Mouse (Mus musculus): ENCODE measurements at regions not wholly inside any gene's neighbourhood (a gene's known extent, or its start where the extent isn't known, plus 50 kb on each side); places are given as distances from the start of the nearest gene placed in this dataset.

DNA sequence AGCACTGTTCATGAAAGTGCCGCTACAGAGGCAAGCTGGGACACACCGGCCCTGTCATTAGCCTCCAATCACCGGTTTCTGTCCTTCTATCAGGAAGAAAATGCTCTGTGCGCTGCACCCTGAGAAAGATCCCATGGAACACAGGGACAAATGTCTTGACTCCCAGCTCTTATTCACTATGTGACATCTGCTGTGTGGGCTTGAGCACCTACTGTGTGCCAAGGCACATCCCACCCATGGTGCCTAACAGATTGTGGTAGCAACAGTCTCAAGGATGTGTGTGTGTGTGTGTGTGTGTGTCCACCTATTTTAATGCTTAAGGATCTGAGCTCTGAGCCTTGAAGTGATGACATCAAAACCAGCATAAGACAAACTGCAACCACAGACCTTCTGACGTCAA is 113.4 kb upstream of the Tbx3 start:
- no peak for ATAC-seq (replicated peaks; ENCODE audit: poor library complexity)

DNA sequence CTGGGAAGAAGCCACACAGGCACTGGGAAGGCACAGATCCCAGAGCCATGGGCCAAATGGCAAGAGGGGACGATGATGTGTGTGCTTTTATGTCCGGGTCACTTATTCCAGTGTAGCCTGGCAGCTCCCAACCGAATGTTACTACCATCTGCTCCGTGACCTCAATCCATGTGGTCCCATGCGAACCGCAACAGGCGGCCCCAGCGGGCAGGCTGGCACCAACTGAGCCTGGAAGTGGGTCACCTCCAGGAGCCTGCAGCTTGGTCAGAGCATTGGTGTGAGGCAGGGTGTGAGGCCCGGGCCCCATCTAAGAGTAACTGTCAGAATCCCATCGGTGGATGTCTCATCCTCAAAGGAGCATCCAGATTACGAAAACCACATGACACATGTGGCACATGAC is 110.8 kb upstream of the Tbx3 start:
- no peak for ATAC-seq (replicated peaks; ENCODE audit: poor library complexity)

DNA sequence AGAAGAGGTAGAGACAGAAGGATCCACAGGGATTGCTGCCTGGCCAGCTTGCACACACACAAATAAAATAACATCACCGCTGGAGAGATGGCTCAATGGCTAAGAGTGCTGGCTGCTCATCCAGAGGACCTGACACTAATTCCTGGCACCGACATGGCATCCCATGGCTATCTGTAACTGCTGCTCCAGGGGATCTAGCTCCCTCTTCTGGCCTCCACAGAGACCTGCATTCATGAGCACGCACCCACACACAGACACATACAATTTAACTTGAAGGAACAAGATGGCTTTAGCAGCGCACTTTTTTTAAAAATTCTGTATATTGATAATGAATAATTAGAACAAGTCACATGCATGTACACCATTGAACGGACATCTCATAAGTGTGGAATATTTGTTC is 110.1 kb upstream of the Tbx3 start:
- ATAC-seq (replicated peaks; ENCODE audit: poor library complexity) = no peak

DNA sequence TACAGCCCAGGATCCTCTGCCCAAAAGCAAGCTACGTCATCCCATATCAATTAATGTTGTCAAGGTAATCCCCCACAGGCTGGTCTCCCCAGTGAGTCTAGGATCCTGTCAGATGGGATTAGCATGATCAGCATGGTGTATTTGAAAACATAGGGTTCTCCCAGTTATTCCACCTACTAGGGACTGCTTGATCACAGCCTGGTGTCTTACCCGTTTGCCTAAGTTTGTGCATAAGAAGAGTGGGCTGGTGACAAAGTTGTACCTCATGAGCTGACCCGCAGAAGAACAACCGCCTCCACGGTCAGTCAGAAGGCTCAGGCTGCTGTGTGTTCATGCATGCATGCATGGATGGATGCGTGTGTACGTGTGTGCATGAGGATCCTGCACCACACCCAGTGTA is 108.9 kb upstream of the Tbx3 start:
- no peak for ATAC-seq (replicated peaks; ENCODE audit: poor library complexity)

DNA sequence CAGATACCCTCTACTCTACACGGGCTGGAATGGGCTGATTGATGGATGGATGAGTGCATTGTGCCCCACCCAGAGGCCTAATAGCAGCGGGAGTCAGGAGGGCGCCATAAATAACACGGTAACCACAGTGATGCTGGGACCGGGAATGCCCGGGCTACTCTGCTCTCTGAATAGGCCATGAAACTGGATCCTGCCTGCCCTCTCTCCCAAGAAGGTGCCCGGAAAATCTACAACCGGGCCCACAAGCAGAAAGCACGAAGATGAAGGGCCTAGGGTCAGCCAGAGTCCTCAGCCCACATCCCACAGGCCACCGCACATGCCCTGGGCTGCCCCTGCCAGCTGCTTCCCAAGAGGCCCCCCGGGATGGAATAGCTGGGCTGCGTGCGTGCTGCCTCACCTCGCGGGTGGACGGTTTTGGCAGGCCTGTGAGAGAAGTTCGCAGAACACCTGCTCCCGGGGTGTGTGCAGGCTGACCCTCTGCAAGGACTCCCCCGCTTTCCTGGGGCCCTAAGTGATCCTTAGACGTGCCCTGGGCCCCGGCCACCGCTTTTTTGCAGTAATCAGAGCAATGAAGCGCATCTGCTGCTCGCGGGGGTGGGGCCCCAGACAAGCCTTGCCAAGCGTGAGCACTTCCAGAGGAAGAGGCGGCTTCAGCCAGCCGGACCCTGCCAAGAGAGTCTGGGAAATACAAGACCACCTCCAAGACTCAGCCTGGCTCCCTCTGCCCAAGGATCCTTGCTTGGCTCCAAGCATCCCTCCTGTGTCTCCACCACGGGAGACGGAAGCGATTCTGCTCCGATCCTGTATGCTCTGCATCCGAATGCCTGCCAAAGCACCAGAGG is 106.7 kb upstream of the Tbx3 start:
- no peak for ATAC-seq (replicated peaks; ENCODE audit: poor library complexity)

DNA sequence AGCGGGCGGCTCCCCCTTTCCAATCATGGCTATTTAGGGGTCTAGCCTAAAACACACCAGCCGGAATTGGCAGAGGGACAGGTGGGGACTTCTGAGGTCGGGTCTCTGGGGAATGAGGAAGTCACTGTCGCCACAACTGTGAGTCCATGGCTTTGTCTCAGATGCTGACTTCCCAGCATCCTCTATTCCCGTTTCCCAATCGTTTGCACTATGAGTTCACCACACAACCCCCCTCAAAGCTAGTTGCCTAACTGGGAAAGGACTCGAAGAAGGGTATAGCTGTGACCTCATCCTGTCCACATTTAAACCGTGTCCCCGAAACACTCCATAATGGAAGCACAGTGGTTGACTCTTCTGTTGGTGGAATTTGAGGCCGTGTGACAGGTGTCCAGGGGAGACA is 102.8 kb upstream of the Tbx3 start:
- peak; percentile 58 for ATAC-seq (replicated peaks; ENCODE audit: poor library complexity)

DNA sequence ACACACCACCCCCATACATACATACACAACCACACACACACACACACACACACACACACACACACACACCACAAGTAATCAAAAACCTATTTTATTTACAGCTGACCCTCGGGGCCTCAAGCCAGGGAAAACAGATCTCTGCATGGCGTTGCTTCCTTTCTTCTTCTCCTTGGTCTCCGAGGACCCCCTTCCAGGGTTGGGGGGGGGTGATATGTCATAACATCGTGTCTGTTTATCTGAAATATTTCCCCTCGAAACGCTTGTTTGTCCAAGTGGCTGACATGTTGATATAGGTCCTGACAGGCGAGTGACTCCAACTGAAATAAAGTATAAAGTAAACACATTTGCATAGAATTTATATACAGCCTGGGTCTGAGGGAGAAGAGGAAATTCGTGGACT is 100.4 kb upstream of the Tbx3 start:
- ATAC-seq (replicated peaks; ENCODE audit: poor library complexity) = no peak

DNA sequence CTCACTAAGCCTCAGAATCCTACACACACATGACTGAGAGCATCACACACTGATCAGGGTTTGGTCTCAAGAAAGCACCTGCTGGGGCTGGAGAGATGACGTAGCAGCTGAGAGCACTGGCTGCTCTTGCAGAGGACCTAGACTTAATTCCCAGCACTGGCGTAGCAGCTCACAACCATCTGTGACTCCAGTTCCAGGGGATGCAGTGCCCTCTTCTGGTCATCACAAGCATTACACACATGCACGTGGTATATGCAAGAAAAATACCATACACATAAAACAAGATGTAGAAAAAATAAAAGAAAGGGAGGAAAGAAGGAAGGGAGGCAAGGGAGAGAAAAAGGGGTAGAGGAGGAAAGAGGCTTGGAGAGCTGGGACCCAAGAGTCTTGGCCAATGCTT is 98.8 kb upstream of the Tbx3 start:
- ATAC-seq (replicated peaks; ENCODE audit: poor library complexity) = no peak

DNA sequence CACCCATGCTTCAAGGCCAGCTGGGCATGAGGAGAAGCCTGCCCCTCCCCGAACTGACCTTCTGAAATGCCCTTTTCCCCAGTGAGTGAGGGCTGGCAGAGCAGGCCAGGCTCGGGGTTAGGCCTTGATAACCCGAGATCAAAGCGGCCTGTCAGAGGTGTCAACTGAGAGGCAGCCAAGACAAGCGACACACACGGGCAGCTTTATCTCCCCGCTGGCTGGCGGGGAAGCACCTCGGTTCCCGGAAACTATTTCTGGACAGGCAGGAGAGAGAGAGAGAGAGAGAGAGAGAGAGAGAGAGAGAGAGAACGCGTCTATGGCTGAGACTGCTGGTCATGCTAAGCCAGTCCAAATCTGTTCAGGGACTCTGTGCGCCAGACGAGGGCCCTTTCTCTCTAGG is 95.3 kb upstream of the Tbx3 start:
- no peak for ATAC-seq (replicated peaks; ENCODE audit: poor library complexity)

DNA sequence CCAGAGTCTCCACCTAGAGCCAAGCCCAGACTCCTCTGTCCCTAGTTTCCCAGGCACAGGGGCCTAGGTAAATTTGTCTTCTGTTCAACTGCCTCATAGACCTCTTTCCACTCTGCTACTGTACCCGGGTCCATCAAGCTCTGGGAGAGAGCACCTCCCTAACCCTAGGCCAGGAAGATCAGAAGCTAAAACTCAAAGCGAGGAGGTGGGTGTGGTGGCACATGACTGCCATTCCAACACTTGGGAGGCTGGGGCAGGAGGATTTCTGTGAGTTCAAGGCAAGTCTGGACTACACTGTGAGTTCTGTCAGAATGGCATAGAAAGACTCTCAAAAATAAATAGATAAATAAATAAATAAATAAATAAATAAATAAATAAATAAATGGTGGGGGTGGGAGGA is 91.2 kb upstream of the Tbx3 start:
- no peak for ATAC-seq (replicated peaks; ENCODE audit: poor library complexity)

DNA sequence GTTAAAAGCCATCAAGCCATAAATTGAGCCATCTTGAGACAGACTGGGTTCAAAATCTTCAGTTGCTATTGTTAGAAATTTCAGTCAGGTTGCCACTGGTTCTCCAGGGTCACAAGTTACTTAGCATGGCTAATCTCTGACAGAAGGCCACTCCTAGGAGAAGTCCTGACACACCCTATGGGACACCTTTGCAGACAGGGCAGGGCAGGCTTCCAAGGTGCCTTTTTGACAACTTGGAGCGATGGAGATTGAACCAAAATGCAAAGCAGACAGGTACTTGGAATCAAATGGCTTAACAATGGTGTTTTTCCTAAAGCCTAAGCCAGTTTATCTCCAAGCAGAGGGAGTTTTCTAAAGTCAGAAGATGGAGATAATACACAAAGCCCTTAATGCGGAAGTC is 90.7 kb upstream of the Tbx3 start:
- no peak for ATAC-seq (replicated peaks; ENCODE audit: poor library complexity)

DNA sequence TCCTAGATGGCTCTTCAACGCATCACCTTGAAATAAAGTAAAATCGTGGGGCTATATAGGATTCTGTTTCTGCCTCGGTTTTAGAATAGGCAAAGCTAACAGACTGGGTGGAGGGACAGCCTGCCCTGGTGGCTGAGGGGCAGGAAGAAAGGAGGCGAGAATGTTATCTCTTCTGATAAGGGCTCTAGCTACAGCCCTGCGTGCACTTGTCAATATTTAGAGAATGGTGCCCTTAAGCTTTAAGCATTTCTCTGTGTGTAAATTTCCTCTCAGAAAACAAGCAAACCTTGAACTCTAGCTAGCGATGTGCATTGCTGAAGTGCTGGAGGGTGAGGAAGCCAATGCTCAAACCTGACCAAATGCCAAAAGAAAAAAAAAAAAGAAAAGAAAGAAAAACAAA is 90.1 kb upstream of the Tbx3 start:
- no peak for ATAC-seq (replicated peaks; ENCODE audit: poor library complexity)

DNA sequence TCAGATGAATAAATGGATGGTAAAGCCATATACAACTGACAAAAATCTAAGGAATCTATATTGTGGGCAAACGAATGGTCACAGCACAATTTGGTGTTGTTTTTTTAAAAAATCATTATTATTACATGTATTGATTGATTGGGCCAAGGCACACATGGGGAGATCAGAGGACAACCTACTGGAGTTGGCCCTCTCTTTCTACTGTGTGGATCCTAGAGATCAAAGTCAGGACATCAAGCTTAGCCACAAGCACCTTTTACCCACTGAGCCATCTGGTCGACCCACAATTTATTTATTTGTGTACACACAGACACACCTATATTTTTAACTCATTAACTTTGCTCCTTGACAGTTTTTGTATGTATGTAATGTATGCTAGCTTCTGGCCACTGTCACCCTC is 89.7 kb upstream of the Tbx3 start:
- ATAC-seq (replicated peaks; ENCODE audit: poor library complexity) = no peak

DNA sequence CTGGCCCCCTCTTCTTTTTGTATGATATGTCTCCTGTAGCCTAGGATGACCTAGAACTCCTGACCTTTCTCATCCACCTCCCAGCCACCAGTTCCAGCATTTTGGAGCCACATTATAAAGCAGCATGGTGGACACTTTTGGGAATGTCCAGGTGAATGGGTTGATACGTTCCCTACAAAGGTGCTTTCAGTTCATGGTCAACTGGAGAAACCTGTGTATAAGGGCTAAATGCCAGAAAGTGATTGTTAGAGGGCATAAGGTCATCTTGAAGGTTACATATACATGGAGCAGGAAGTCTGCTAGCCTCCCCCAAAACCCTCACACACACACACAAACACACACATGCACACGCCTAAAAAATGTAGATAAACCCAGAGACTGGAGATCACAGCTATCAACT is 86.1 kb upstream of the Tbx3 start:
- no peak for ATAC-seq (replicated peaks; ENCODE audit: poor library complexity)

DNA sequence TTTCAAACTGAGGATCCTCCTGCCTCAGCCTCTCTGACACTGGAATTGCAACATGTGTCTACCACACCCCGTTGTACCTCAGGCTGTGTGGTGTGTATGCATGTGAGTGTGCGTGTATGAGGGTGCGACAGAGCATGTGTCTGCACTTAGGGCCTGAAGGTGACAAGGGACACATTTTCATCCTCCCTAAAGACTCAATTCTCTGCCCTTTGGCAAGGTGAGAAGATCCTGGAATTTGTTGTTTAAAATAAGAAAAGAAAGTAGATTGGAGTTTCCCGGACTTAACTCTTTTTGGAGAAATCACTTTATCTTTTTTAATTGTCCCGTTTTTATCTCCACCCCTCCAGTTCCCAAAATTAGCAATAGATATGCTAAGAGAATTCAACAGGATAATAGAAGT is 85.6 kb upstream of the Tbx3 start:
- ATAC-seq (replicated peaks; ENCODE audit: poor library complexity) = no peak

DNA sequence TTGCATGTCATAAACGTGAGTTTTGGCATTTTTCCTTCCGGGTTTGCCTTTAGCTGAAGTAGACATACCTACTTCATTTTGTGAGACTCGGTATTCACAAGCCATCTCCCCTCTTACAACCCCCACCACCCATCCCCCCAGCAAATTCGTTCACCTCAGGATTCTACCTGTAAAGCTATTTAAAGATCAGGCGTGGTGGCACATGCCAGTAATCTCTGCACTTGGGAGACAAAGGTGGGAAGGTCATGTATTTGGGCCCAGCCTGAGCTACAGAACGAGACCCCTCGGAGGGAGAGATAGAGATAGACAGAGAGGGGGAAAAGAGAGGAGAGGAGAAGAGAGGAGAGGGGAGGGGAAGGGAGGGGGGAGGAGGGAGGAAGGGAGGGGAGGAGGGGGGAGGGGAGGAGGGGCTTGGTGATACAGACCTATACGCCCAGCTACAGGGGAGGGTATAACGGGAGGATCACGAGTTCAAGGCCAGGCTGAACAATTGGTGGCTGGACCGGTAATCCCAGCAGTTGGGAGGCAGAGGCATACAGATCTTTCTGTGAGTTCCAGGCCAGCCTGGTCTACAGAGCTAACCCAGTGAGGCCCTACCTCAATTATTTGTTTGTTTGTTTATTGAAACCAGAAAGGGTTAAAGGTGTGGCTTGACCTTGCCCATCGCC is 83.9 kb upstream of the Tbx3 start:
- ATAC-seq (replicated peaks; ENCODE audit: poor library complexity) = no peak

DNA sequence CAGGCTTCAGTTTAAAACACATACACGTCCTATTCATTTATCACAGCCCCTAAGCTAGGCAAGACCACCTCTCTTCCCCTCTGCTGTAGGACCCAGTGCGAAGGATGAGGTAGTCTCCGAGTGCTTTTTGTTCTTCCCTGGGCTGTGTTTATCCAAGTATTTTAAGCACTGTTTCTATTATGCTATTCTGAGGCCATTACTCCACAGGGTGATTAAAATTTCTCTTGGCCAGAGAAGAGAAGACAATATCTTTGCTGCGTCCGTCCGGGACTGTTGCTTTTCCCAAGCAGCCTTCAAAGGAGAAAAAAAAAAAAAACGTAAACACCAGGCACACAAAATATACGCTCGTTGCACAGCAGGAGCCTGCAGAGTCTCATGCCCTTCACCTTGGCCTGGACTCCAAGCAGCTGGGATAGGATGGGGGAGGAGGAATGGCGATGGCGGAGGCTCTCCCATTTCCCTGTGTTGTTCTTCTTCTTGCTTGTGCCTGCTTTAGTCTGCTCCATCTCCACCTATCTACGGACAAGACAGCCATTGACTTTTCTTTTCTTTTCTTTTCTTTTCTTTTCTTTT is 83.1 kb upstream of the Tbx3 start:
- ATAC-seq (replicated peaks; ENCODE audit: poor library complexity) = no peak

DNA sequence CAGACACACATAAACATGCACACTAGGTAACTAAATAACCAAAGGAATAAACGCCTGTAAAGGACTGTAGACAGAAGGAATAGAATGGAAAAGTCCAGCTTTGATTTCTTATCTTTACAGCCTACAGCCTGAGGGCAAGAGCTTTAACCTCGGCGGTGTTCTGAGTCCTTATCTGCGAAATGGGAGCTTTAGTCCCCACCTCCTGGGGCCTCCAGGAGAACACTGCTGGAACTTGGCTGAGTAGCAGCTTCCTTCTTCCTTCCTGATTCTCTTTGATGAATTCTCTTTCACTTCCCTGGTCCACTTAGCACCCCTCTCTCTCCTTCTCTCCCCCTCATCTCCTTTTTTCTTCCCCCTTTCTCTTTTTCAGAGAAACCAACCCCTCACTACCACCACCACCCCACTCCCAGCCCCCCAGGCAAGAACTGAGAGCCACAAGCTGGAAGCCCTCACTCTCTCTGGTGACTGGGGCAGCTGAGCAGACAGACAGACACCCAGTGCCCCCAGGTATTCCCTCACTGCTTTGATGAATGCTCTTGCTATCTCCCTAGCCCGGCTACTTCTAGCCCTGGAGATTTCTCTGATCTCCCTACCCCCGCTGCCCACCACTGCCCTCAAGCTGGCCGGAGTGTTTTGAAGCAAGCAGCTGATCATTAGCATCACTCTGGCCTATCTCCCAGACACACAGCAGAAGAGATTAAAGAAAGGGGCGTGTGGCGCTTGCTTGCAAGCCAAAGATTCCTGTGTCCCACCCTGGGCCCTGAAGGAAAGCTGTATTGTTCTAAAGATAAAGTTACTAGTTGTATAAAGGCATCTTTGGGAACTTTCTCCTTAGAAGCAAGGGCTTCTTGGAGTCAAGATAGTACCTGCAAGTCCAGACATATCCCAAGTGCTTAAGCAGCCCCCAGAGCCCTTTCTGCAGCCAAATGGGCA is 81.9 kb upstream of the Tbx3 start:
- ATAC-seq (replicated peaks; ENCODE audit: poor library complexity) = no peak

DNA sequence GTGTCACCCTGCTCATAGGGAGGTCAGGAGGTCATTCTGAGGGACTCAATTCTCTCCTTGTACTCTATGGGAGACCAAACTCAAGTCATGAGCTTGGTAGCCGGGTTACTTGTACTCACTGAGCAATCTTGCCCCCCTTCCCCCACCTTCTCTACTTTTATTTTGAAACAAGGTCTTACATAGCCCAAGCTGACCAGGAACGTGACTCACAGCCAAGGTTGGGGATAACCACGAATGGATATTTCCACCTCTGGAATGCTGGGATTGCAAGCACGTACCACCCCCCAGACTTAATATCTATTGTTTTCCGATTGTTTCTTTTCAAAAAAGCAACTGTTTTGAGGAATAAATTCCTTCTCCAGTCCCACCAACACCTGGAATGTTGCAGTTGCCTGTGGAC is 79.2 kb upstream of the Tbx3 start:
- no peak for ATAC-seq (replicated peaks; ENCODE audit: poor library complexity)

DNA sequence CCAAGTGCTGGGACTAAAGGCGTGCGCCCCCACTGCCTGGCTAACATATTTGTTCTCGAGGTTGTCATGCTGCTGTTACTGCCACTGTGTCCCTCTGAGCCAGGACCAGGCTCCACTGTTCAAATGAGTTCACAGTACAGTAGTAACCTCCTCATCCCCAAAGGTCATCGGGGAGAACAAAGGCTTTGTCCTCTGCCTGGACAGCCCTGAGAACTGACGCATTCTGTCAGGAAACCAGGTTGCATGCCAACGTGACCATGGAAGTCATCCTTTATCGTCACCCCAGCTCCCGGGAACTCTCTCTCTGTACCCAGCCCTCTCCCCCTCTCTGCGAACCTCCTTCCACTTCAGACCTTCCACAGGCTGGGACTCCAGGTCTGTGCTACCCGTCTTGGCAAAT is 77.6 kb upstream of the Tbx3 start:
- no peak for ATAC-seq (replicated peaks; ENCODE audit: poor library complexity)

DNA sequence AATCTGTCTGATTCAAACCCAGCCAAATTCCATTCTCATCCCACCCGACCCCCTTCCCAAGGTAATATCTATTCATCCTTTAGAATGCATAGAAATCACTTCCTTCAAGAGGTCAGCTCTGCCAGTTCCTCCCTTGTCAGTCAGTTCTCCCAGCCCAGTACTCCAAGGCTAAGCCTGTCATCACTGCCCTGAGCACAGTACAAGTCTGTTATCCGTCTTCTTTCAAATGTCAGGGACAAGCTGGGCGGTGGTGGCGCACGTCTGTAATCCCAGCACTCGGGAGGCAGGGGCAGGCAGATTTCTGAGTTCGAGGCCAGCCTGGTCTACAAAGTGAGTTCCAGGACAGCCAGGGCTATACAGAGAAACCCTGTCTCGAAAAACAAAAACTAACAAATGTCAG is 75.9 kb upstream of the Tbx3 start:
- ATAC-seq (replicated peaks; ENCODE audit: poor library complexity) = no peak
